Mouse (Mus musculus) ES-E14 (cell line): ENCODE results near the gene Zfp493. TPM values are rescaled to one million over a fixed set of nuclear protein-coding genes. Genes with fewer than 3 reads are reported as not detected.
"Not testable (repeated sequence)": the region's sequence is repeated elsewhere in the genome, so short reads cannot be mapped to it uniquely, and the experiment has no call there.

Source experiments
- DNase-seq: peaks from one replicate; pipeline ENCODE4 v3.0.0-alpha.2; 2013; ENCODE audit warnings: low read depth, low spot score
- H3K27ac ChIP-seq: 2 replicates; pipeline ENCODE4 v1.5.1; 2012; ENCODE audit warnings: low read depth, mild to moderate bottlenecking, low read length, moderate library complexity, mixed read lengths; ENCODE audit not compliant: poor library complexity, insufficient read depth, severe bottlenecking
- H3K36me3 ChIP-seq: 2 replicates; pipeline ENCODE4 v1.6.1; 2012; ENCODE audit warnings: mild to moderate bottlenecking, low read length, moderate library complexity, mixed read lengths; ENCODE audit not compliant: control insufficient read depth, poor library complexity, insufficient read depth, severe bottlenecking
- H3K4me1 ChIP-seq, 2 experiments: fragments of 150-350 bp in 1 of 2; sonication (generic) in 1 of 2; 2 replicates each; pipeline ENCODE4 v1.6.1; 2012; ENCODE audit warnings: low read length in 2 of 2, mild to moderate bottlenecking in 1 of 2, mixed read lengths in 1 of 2; ENCODE audit not compliant: control insufficient read depth in 2 of 2, insufficient read depth in 2 of 2, poor library complexity in 1 of 2
- H3K4me3 ChIP-seq, 2 experiments: fragments of 150-350 bp in 1 of 2; sonication (generic) in 1 of 2; 2 replicates each; pipeline ENCODE4 v1.5.1; 2012; ENCODE audit warnings: low read length in 2 of 2, low read depth in 1 of 2, mild to moderate bottlenecking in 1 of 2, mixed read lengths in 1 of 2; ENCODE audit not compliant: insufficient read depth in 1 of 2, poor library complexity in 1 of 2, severe bottlenecking in 1 of 2
- H3K9ac ChIP-seq: 2 replicates; pipeline ENCODE4 v1.6.1; 2012; ENCODE audit warnings: low read depth, mild to moderate bottlenecking, low read length, mixed read lengths; ENCODE audit not compliant: poor library complexity, insufficient read depth, severe bottlenecking
- H3K9me3 ChIP-seq: fragments of 150-350 bp; sonication (generic); 2 replicates; pipeline ENCODE4 v1.6.1; 2012; ENCODE audit warnings: low read depth, mild to moderate bottlenecking, low read length; ENCODE audit not compliant: control insufficient read depth, insufficient read depth
- CHD2 ChIP-seq: IDR thresholded peaks from 2 replicates; pipeline ENCODE4 v1.6.1; 2014; ENCODE audit warnings: mild to moderate bottlenecking, low read depth, low read length, inconsistent platforms
- HCFC1 ChIP-seq: IDR thresholded peaks from 2 replicates; pipeline ENCODE4 v1.6.1; 2012; ENCODE audit warnings: low read length, inconsistent platforms, borderline replicate concordance; ENCODE audit not compliant: insufficient read depth
- MAFK ChIP-seq: IDR thresholded peaks from 2 replicates; pipeline ENCODE4 v1.6.1; 2014; ENCODE audit warnings: mild to moderate bottlenecking, low read depth, low read length, inconsistent platforms; ENCODE audit not compliant: insufficient read depth
- ZC3H11A ChIP-seq: IDR thresholded peaks from 2 replicates; pipeline ENCODE4 v1.6.1; 2012; ENCODE audit warnings: low read depth, mild to moderate bottlenecking, inconsistent platforms, low read length, borderline replicate concordance
- ZNF384 ChIP-seq: IDR thresholded peaks from 2 replicates; pipeline ENCODE4 v1.6.1; 2012; ENCODE audit warnings: low read depth, low read length, inconsistent platforms
- in situ Hi-C, 2 experiments: fragments of 600-800 bp; cut with MboI; formaldehyde crosslinking; loops; one replicate each; pipeline ENCODE4 v1.15.1; 2025; ENCODE audit warnings: low sequenced_read_pairs in 2 of 2, inconsistent platforms in 1 of 2; ENCODE audit not compliant: unreplicated experiment in 2 of 2
- total RNA-seq: library from RNA; depleted of rRNA; stranded (reverse); fragments of 300-350 nt; gene quantifications from 2 replicates; pipeline ENCODE4 v1.2.3, GENCODE M21; 2012; rRNA removed

Gene Zfp493
- total RNA-seq, 1 experiment, result 6.1 TPM

DNA sequence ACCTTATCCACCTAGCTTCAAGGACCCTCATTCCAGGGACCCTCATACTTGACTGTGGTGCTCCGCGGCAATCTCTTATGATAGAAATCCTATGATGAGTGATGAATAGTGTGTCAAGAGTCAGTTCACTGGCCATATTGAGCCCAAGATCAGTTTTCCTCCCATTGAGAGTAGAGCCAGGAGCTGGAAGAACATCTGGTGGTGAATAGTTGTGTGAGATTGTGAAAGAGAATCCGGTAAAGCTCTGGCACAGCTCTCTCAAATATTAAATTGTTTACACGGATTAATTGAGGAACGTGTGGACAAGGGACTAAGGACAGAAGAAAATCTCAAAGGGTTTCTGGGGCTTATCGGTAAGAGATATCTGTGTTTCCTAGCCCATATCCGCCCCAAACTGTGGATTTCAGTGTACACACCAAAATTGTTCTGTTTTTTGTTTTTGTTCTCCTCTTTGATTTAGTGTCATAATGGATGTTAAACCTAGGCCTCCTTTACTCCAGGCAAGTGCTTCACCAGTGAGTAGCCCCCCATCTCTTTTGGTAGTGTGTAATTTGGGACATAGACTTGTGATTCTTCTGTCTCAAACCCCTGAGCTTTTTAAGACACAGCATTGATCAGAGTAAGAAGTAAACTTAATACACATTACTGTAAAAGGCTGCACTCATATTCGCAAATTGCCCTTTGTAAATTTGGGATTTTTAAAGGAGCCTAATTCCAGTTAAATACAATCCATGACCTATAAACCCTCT, 33.6 kb downstream of the Zfp493 start:
- TF ChIP-seq MAFK, result no peak
- TF ChIP-seq HCFC1, result no peak
- TF ChIP-seq ZC3H11A, result no peak
- TF ChIP-seq CHD2, result no peak
- TF ChIP-seq ZNF384, result no peak
- H3K27ac ChIP-seq, result peak overlapping the region; percentile 71; the same call in 1 of the 2 replicates
- peak overlapping the region; percentile 74 to 87 for H3K4me3 ChIP-seq
- H3K9me3 ChIP-seq, result no peaks in the 10 kb centered on the region
- no peak for DNase-seq
- H3K4me1 ChIP-seq, result peaks cover 0 to 4% of the 10 kb centered on the region in 2 experiments; a peak in 1 of 4 replicates
- H3K36me3 ChIP-seq, result no peaks in the 10 kb centered on the region
- in situ Hi-C loops, result no loop called here
- no peak overlapping the region for H3K9ac ChIP-seq

DNA sequence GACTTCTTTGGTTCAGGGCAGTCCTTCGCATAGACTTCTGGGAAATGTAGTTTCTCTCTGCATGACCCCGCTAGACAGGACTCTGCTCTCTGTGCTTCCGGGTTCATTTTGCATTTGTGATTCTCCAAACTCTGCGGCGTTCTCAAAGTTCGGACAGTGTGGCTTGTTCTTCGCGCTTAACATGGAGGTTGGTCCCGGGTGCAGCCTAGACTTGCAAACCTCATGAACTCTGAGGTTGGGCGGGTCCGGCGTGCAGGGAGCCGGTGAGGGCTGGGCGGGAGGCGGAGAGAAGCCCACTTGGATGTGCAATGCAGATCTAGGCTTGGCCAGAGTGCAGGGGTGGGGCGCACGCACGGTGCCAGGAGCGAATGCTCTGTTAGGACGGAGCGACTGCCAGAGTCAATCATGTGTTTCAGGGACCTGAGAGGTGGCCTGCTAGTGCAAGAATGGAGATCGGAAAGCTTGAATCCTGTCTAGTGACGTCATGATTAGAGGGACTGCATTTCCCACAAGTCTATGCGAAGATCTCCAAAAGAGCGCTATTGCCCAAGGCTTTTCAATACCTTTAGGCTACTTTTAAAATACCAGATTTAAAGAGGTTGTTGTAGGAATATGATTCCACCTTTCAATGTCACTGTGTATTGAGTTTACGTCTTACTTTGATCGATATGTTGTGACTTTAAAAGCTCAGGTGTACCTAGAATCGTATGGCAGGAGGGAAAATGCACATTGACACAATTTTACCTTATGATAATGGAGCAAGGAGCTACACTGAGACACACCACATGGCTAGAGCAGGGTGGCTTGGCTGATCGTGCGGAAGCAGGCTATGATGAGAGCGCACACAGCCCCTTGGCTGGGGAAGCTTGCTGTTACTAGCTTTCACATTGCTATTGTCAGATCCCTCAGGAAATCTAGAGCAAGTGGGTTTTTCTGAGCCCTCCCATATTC, 34.5 kb downstream of the Zfp493 start, which contains the start of gene Zfp273:
TSS of gene Zfp273 (plus strand) at position 31 of the 951 bp plus-strand sequence.
- H3K9me3 ChIP-seq, result no peaks in the 10 kb centered on the region
- DNase-seq, result peak; percentile 77
- no peaks in the 10 kb centered on the region for H3K36me3 ChIP-seq
- H3K27ac ChIP-seq, result peak within 1 kb of the TSS; percentile 71
- in situ Hi-C loops, result no loop called here
- H3K4me1 ChIP-seq, result peaks cover 0 to 4% of the 10 kb centered on the region in 2 experiments; a peak in 1 of 4 replicates
- H3K4me3 ChIP-seq, result peak within 1 kb of the TSS; percentile 74 to 87
- H3K9ac ChIP-seq, result peak within 1 kb of the TSS; percentile 70; the same call in 1 of the 2 replicates
- TF ChIP-seq HCFC1 (peak; percentile 89), ZNF384 (no peak)

DNA sequence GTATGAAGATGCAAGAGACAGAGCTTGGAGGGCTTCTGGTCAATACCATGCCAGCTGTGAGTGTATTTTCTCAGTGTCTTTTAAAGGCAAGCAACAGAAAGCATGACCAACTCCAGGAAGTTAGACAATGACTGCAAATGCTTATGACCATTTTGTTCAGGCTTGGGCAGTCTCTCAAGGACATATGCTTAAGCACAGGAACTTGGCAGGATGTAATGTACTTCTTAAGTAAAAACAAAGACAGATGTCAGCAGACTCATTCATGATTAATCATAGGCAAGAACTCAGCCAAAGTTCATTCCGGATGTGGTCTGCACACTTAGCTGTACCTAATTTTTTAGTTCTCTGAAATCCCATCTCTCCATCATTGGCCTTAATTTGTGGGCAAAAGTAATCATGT, 39.1 kb downstream of the Zfp493 start:
- no peak for TF ChIP-seq ZC3H11A
- Histone ChIP-seq H3K36me3 (no peaks in the 10 kb centered on the region), H3K4me1 (no peaks in the 10 kb centered on the region), H3K9me3 (no peaks in the 10 kb centered on the region), H3K27ac (no peak overlapping the region), H3K4me3 (no peak overlapping the region), H3K9ac (no peak overlapping the region)
- in situ Hi-C loops, result no loop called here
- DNase-seq, result no peak

DNA sequence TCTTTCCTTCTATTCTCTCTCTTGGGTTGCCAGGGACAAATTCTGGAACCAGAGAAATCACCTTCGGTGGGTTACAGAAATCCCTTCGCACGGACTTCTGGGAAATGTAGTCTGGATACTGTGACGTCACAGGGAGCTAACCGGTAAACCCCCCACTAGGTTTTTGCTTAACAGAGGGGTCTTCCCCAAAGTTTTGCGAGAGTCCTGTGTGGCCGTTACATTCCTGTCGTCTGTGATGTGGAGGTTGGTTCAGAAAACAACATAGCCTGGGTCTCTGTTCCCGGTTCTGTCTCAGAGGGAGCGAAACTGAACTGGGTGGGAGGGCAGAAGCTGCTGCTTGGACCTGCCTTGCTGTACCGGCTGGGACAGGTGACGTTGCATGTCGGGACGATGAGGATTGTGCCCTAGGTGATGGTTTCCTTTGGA, 51.4 kb downstream of the Zfp493 start, which contains the start of gene Gm10037:
TSS of gene Gm10037 (plus strand) at position 196 of the 426 bp plus-strand sequence.
- in situ Hi-C loops, result no loop called here
- H3K9ac ChIP-seq, result peak within 1 kb of the TSS; percentile 53; the same call in 1 of the 2 replicates

DNA sequence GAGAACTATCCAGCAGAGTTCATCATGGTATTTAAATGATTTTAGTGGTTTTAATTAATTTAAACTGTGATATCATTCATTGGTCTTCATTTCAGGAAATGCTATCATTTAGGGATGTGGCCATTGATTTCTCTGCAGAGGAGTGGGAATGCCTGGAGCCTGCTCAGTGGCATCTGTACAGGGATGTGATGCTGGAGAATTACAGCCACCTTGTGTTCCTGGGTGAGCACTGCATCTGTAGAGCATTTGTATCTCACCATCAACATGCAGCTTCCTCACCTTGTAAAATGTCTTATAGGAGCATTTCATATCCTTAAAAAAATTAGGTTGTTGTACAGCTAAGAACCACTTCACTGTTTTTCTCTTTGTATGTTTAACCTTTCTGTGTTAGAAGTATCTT, 53.6 kb downstream of the Zfp493 start:
- H3K27ac ChIP-seq, H3K9ac ChIP-seq, H3K36me3 ChIP-seq, in situ Hi-C loops, H3K9me3 ChIP-seq, DNase-seq, H3K4me1 ChIP-seq, H3K4me3 ChIP-seq: not testable (repeated sequence)

More for the DNA sequence above, 51.4 kb downstream of the Zfp493 start, which contains the start of gene Gm10037:
- Histone ChIP-seq H3K36me3 (no peaks in the 10 kb centered on the region), H3K4me1 (no peaks in the 10 kb centered on the region; a peak in 1 of 4 replicates), H3K9me3 (no peaks in the 10 kb centered on the region; the same call in 1 of the 2 replicates), H3K4me3 (peak within 1 kb of the TSS; percentile 64 to 86), H3K27ac (peak within 1 kb of the TSS; percentile 64)
- no peak for TF ChIP-seq MAFK
- TF ChIP-seq HCFC1, result peak; percentile 83
- DNase-seq, result peak; percentile 31

Other genes starting within 250 kb of the Zfp493 start
- gene Zfp748, start 225.9 kb upstream of the Zfp493 start, total RNA-seq, result 7.1 and 8.7 TPM in 2 replicates
- gene Zfp729b, start 170.0 kb upstream of the Zfp493 start, total RNA-seq, result 23.2 and 25.1 TPM in 2 replicates
- 4.2 and 7.7 TPM in 2 replicates for gene Gm49345, start 141.9 kb upstream of the Zfp493 start, total RNA-seq
- gene Zfp729a, start 141.9 kb upstream of the Zfp493 start, total RNA-seq, result 6.4 and 6.8 TPM in 2 replicates
- gene Zfp738, start 92.6 kb upstream of the Zfp493 start, total RNA-seq, result 12.8 and 16.6 TPM in 2 replicates
- 19.2 and 22.9 TPM in 2 replicates for gene Zfp65, start 50.5 kb upstream of the Zfp493 start, total RNA-seq
- gene Zfp85, start 24.5 kb upstream of the Zfp493 start, total RNA-seq, result 1.7 and 2.7 TPM in 2 replicates
- 3.2 and 3.3 TPM in 2 replicates for gene Zfp273, start 34.0 kb downstream of the Zfp493 start, total RNA-seq
- 2.4 and 5.3 TPM in 2 replicates for gene Gm10037, start 51.4 kb downstream of the Zfp493 start, total RNA-seq
- gene BC048507, start 83.6 kb downstream of the Zfp493 start, total RNA-seq, result 0.48 TPM in 1 of 2 replicates, not detected in the other